Mouse (Mus musculus): ENCODE measurements around the gene Camk2n2.

DNA sequence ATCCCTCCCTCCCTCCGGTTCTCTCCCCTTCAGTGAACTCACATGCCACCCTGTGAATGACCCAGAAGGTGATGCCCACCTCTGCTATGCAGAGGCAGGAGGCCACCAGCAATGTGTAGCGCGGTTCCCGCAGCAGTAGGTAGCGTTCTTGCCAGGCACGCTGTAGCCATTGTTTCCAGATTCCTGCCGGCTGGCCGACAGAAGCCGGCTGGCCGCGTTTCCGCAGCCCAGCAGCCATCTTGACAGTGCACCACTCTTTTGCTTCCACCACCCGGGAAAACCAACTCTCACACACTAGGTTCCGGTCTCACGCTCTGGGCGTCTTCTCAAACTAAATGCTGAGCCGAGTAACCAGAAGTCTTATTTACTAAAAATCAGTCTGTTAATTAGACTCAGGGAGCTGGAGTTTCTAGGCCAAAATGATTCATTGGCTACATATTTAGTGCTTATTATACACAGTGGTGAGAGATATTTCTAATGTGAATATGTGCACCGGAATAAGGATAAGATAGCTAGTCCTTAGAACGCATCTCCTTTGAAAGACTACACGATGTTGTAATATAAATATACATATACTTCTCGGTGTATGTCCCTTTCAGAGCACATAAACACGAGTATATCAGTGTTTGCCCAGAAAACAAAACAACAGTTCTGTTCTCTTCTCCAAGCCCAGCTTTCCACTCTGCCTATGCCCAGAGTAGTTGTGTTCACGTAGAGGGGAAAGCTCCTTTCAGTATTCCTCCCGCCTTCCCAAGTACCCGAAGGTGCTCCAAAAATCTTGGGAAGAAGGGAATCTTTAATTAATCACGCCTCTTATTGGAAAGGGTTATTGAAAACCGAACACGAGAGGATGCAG, 10.4 kb downstream of the Camk2n2 start:
- no peak for TF ChIP-seq GATA1 (IDR thresholded peaks at IDR 0.05; ENCODE audit: low read length)
- no peak for TF ChIP-seq TAL1 (IDR thresholded peaks at IDR 0.05; ENCODE audit: low read length)
